Mouse (Mus musculus) kidney, adult 2 months (tissue): ENCODE measurements around the gene Pigw.

Experiments
- CTCF ChIP-seq: fragments of 200-500 bp; conservative IDR thresholded peaks from 2 replicates; pipeline ENCODE4 v1.5.1; 2011; ENCODE audit warnings: low read depth, mild to moderate bottlenecking, control low read depth, low read length, moderate library complexity, mixed read lengths; ENCODE audit not compliant: insufficient read depth, insufficient read length
- POLR2A ChIP-seq: fragments of 200-500 bp; IDR thresholded peaks from one replicate; pipeline ENCODE4 v1.6.1; 2011; ENCODE audit warnings: low read depth, low read length, control low read depth

DNA sequence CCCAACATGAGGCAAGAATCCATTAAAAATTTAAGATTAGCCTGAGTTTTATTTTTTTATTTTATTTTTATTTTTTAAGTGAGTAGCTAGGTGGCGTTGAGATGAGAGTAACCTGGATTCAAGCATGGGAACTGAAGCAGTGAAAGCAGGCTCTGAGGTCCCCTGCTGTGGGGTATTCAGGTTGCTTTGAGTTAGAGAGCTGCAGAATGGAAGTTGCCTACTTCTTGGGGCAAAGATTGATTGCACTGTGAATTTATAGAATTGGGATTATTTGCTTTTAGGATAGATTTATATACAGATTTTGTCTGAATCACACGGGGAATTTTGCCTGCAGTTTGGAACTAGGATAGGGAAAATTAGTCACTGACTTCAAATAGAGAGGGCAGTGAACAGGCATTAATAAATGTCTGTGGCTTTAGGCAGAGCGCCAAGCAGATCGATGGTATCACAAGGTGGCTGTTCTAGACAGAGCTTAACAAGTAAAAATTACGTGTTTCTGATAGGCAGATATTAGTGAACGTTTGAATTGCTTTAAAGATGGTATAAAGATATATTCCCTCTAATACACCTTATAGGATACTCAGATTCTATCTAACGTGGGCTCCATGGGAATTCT, 32.5 kb downstream of the Pigw start:
- TF ChIP-seq CTCF (no peak), POLR2A (no peak)
